Mouse (Mus musculus): ENCODE measurements around the gene Sec14l4. TPM values are rescaled to one million over a fixed set of nuclear protein-coding genes. Genes with fewer than 3 reads are reported as not detected.

The Sec14l4 gene
- not detected in 2 replicates for polyA plus RNA-seq (2014; fragmentation: Nextera tagmentation; extraction: Ambion mirVana)

DNA sequence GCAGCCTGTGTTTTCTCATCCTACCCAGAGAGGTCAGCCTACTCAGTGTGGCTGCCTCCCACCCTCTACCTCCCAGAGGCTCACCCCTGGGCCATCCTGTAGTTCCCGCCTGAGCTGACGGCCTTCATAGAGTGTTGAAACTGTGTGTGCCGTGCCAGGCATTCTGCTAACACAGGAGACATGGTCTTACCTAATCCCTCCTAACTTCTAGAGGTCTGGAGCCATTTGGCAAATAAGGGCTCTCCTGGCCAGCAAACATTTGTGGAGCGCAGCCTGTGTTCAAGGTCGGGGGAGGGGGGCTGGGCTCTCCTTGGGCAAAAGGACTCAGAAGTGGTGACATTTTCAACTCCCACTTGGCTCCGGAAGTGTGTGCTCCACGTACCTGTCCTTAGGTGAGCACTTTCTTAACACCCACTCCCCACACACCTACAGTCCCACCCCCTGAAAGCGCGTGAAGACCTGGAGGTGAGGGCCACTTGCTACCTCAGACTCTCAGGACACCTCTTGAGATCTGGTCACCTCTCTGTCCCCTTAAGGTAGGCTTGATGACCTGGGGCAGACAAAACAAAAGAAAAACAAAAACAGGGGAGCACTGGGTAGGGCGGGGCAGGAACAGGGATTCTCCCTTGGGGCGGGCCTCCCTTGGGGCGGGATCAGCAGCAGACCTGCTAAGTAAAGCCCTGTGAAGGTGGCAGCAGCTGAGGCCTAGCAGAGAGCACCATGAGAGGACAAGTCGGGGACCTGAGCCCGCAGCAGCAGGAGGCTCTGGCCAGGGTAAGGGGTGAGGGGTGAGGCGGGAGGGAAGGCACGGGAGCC is at the start of gene Sec14l4:
TSS of gene Sec14l4 (plus strand) at position 337 of the 816 bp plus-strand sequence.
- Histone ChIP-seq H3K9me3 (ENCODE audit: control insufficient read depth, low read length) (no peaks in the 10 kb centered on the region), H3K4me3 (ENCODE audit: low read depth, low read length) (no peak within 1 kb of the TSS), H3K36me3 (ENCODE audit: control insufficient read depth, insufficient read depth, low read length) (no peaks in the 10 kb centered on the region), H3K4me2 (replicated peaks; ENCODE audit: low read depth, low read length) (no peak within 1 kb of the TSS), H3K27me3 (ENCODE audit: control insufficient read depth, insufficient read depth, low read length) (no peaks in the 10 kb centered on the region), H3K4me1 (replicated peaks; ENCODE audit: control insufficient read depth, insufficient read depth, low read length) (no peaks in the 10 kb centered on the region), H3K27ac (ENCODE audit: low read depth, low read length) (no peak within 1 kb of the TSS), H3K9ac (ENCODE audit: low read depth, low read length) (no peak within 1 kb of the TSS)
- ATAC-seq (ENCODE audit: low FRiP score) (no peak), DNase-seq (ENCODE audit: low spot score) (no peak)
- 32% methylated on average over 16 of the region's 16 CpGs for WGBS

DNA sequence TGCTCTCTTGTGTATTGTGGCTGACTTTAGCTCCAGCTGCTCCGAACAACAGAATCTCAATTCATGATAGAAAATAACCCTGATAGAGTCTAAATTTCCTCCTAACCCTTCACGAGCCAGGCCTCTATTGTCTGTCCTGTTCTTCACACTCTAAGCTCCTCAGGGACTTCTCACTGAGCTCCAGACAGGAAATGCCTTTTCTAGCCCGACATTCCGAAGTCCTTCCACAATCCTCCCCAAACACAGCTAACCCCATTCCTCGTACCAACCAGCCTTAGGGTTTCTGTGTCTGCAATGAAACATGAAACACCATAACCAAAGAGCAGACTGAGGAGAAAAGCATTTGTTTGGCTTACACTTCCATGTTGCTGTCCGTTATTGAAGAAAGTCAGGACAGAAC is 49.7 kb upstream of the Sec14l4 start:
- no peak for DNase-seq (ENCODE audit: low spot score)
- H3K36me3 ChIP-seq (ENCODE audit: control insufficient read depth, insufficient read depth, low read length) = 0 out of 2 replicates have a peak, but pooled peaks cover 5% of the 10 kb centered on the region

DNA sequence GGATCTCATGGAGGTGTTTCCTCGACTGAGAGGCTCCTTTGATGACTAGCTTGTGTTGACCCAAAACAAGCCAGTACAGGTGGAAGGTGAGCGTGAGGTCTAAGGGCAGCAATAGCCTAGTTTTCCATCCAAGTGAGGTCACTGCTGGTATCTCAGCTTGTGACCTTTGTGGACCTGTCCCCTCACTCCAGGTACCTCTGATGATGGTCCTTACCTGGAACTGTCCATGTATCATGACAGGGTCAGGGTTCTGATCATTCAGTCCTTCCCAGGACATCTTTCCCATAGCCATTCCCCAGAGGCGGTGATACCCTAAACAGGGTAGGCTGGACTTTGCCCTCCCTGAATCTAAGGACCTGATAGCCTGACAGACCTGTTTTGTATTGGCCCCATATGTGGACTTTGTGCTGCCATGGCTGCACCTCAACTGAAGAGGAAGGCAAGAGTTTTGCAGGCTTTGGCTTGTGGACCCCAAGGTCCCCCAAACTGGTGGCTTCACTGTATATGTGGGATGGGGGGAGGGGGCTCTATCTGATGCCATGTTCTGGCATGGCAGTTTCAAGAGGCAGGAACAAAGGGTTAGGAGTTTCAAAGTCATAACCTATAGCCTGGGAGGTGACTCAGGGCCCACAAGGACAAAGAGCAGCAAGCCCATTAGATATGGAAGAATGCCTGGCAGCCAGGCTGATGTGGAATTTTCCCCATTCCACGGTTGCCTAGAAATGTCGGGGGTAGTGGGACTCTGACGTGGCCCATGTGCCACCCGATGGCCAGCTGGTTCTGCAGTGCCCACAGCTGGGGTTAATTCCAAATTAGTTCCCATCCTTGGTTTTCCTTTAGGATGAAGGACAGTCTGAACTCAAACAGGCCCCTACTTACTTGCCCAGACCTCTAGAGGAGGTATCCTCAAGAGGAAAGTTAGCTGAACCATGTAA is 48.7 kb upstream of the Sec14l4 start:
- no peak overlapping the region for H3K9ac ChIP-seq (ENCODE audit: low read depth, low read length)
- H3K9me3 ChIP-seq (ENCODE audit: control insufficient read depth, low read length) = no peaks in the 10 kb centered on the region
- ATAC-seq (ENCODE audit: low FRiP score) (no peak), DNase-seq (ENCODE audit: low spot score) (no peak)
- 61% methylated on average over 7 of the region's 7 CpGs for WGBS
- 0 out of 2 replicates have a peak, but pooled peaks cover 2% of the 10 kb centered on the region for H3K4me1 ChIP-seq (replicated peaks; ENCODE audit: control insufficient read depth, insufficient read depth, low read length)
- 0 out of 2 replicates have a peak, but pooled peaks cover 3% of the 10 kb centered on the region for H3K36me3 ChIP-seq (ENCODE audit: control insufficient read depth, insufficient read depth, low read length)
- H3K27ac ChIP-seq (ENCODE audit: low read depth, low read length) = no peak overlapping the region
- no peak overlapping the region; the same call in 1 of the 2 replicates for H3K4me2 ChIP-seq (replicated peaks; ENCODE audit: low read depth, low read length)
- H3K4me3 ChIP-seq (ENCODE audit: low read depth, low read length) = no peak overlapping the region
- H3K27me3 ChIP-seq (ENCODE audit: control insufficient read depth, insufficient read depth, low read length) = 0 out of 2 replicates have a peak, but pooled peaks cover 2% of the 10 kb centered on the region

More for the DNA sequence above, 49.7 kb upstream of the Sec14l4 start:
- no peak overlapping the region for H3K9ac ChIP-seq (ENCODE audit: low read depth, low read length)
- 0 out of 2 replicates have a peak, but pooled peaks cover 2% of the 10 kb centered on the region for H3K27me3 ChIP-seq (ENCODE audit: control insufficient read depth, insufficient read depth, low read length)
- ATAC-seq (ENCODE audit: low FRiP score) = no peak
- 63% methylated on average over 6 of the region's 6 CpGs for WGBS
- H3K27ac ChIP-seq (ENCODE audit: low read depth, low read length) = no peak overlapping the region
- 0 out of 2 replicates have a peak, but pooled peaks cover 2% of the 10 kb centered on the region for H3K4me1 ChIP-seq (replicated peaks; ENCODE audit: control insufficient read depth, insufficient read depth, low read length)
- H3K4me2 ChIP-seq (replicated peaks; ENCODE audit: low read depth, low read length) = no peak overlapping the region
- no peak overlapping the region for H3K4me3 ChIP-seq (ENCODE audit: low read depth, low read length)
- no peaks in the 10 kb centered on the region for H3K9me3 ChIP-seq (ENCODE audit: control insufficient read depth, low read length)

DNA sequence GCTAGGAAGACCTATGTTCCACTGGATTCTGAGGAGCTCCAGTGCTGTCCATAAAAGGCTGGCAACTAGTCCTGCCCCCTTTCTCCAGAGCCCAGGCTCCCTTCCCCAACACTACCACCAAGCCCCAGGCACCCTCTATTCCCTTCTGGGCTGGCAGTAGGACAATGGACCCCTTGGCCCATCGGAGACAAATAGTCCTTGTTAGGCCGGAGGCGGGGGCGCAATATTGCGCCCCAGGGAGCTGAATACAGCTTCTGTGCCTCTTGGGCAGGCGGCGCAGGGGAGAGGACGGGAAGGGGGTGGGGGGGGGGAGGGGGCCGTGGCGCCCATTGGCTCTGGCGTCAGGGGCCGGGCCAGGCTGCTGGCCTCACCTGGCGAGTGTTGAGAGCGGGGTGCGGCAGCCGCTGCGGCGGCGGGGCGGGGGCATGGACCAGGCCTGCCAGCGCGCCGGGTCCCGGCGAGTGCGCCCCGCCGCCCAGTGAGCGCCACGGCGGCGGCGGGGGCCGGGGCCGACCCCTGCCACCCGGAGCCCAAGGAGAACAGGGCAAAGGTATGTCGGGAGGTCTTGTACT is 47.9 kb upstream of the Sec14l4 start, which contains the start of gene Gal3st1:
TSS of gene Gal3st1 (plus strand) at position 346 of the 572 bp plus-strand sequence.
- Histone ChIP-seq H3K36me3 (ENCODE audit: control insufficient read depth, insufficient read depth, low read length) (no peaks in the 10 kb centered on the region), H3K9me3 (ENCODE audit: control insufficient read depth, low read length) (no peaks in the 10 kb centered on the region), H3K9ac (ENCODE audit: low read depth, low read length) (peak within 1 kb of the TSS; percentile 59), H3K4me3 (ENCODE audit: low read depth, low read length) (peak within 1 kb of the TSS; percentile 32), H3K27me3 (ENCODE audit: control insufficient read depth, insufficient read depth, low read length) (0 out of 2 replicates have a peak, but pooled peaks cover 2% of the 10 kb centered on the region), H3K27ac (ENCODE audit: low read depth, low read length) (no peak within 1 kb of the TSS), H3K4me2 (replicated peaks; ENCODE audit: low read depth, low read length) (peak within 1 kb of the TSS; percentile 67), H3K4me1 (replicated peaks; ENCODE audit: control insufficient read depth, insufficient read depth, low read length) (0 out of 2 replicates have a peak, but pooled peaks cover 2% of the 10 kb centered on the region)
- ATAC-seq (ENCODE audit: low FRiP score) (peak; percentile 66), DNase-seq (ENCODE audit: low spot score) (peak; percentile 43)
- WGBS = under 1% methylated on average over 26 of the region's 37 CpGs

DNA sequence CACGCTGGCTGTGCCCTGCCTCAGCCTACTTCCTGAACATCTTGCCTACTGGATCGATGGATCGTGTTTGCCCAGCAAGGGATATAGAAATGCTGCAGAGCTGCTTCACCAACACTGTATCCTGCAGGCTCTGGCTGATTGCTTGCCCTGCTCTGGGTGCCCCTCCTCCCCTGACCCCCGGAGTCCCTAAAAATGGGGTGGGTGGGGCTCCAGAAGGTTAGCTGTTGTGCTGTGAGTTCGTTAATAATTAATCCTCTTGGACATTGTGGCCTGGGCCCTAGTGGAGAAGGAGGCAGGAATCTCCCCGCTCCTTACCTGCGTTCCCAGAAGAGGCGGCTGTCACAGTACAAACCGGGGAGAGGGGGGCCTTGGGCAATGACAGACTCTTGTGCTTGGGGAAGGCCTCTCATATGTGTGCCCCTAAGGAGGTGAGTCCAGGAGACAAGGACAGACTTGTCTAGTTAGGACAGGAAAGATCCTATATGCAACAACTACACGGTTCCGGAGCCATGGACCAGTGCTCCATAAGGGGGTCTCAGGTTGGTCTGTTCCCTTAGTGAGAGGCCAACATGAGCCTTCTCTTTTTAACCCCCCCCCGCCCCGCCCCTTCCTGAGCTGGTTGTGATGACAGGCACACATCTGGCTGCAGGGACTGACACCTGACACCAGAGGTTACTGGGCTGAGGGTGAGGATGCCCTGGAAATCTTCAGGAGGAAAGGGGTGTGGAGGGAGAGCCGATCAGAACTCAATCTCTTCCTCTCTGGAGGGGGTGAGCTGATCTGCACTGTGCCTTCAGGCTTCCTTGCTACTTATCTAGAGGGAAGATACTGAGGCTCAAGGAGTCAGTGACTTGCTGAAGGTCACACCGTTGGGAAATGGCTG is 47.2 kb upstream of the Sec14l4 start:
- ATAC-seq (ENCODE audit: low FRiP score) (peak; percentile 43; the same call in 1 of the 2 replicates), DNase-seq (ENCODE audit: low spot score) (peak; percentile 35)
- Histone ChIP-seq H3K4me2 (replicated peaks; ENCODE audit: low read depth, low read length) (peak overlapping the region; percentile 67), H3K4me3 (ENCODE audit: low read depth, low read length) (peak overlapping the region; percentile 32), H3K36me3 (ENCODE audit: control insufficient read depth, insufficient read depth, low read length) (no peaks in the 10 kb centered on the region), H3K9me3 (ENCODE audit: control insufficient read depth, low read length) (no peaks in the 10 kb centered on the region), H3K27ac (ENCODE audit: low read depth, low read length) (no peak overlapping the region), H3K4me1 (replicated peaks; ENCODE audit: control insufficient read depth, insufficient read depth, low read length) (0 out of 2 replicates have a peak, but pooled peaks cover 2% of the 10 kb centered on the region), H3K9ac (ENCODE audit: low read depth, low read length) (peak overlapping the region; percentile 59), H3K27me3 (ENCODE audit: control insufficient read depth, insufficient read depth, low read length) (0 out of 2 replicates have a peak, but pooled peaks cover 2% of the 10 kb centered on the region)
- 14% methylated on average over 15 of the region's 15 CpGs for WGBS

DNA sequence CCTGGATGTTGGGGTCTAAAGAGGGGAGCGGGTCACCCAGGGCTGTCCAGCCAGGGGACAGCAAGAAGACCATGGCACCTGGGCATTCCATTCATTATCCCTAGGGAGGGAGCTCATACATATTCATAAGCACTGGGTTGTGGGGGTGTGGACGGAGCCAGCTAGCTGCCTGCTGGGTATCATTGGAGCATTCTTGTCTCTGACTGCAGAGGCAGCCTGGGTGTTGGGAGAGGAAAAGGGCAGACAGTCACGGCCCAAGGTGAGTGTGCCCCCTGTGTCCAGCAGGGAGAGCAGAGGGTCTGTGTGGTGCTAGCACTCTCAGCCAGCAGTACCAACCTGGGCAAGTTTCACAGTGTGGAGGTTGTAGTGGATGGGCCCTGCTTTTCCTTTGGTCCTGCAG is 41.5 kb upstream of the Sec14l4 start:
- Histone ChIP-seq H3K27ac (ENCODE audit: low read depth, low read length) (no peak overlapping the region), H3K9ac (ENCODE audit: low read depth, low read length) (no peak overlapping the region), H3K4me1 (replicated peaks; ENCODE audit: control insufficient read depth, insufficient read depth, low read length) (no peaks in the 10 kb centered on the region), H3K36me3 (ENCODE audit: control insufficient read depth, insufficient read depth, low read length) (no peaks in the 10 kb centered on the region), H3K9me3 (ENCODE audit: control insufficient read depth, low read length) (no peaks in the 10 kb centered on the region), H3K4me3 (ENCODE audit: low read depth, low read length) (no peak overlapping the region), H3K4me2 (replicated peaks; ENCODE audit: low read depth, low read length) (no peak overlapping the region), H3K27me3 (ENCODE audit: control insufficient read depth, insufficient read depth, low read length) (no peaks in the 10 kb centered on the region)
- 36% methylated on average over 3 of the region's 3 CpGs for WGBS
- DNase-seq (ENCODE audit: low spot score) (no peak), ATAC-seq (ENCODE audit: low FRiP score) (no peak)

DNA sequence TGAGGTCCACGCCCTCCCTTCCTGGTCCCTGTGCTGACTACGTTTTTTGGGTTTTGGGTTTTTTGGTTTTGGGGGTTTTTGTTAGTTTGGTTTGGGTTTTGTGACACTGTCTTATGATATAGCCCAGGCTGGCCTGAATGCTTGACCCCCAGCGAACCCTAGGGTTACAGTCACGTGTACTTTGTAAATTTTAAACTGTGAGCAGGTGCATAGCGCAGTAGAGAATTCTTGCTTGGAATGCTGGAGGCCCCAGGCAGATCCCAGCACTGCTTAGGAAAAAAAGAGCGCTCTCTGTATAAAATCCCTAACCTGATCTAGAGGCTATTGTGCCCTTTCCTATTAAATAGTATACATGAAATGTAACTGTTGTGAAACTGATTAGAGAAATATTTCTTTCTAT is 38.1 kb upstream of the Sec14l4 start:
- Histone ChIP-seq H3K27me3 (ENCODE audit: control insufficient read depth, insufficient read depth, low read length) (peaks cover 15% of the 10 kb centered on the region), H3K4me3 (ENCODE audit: low read depth, low read length) (no peak overlapping the region), H3K9ac (ENCODE audit: low read depth, low read length) (no peak overlapping the region), H3K4me1 (replicated peaks; ENCODE audit: control insufficient read depth, insufficient read depth, low read length) (peaks cover 3% of the 10 kb centered on the region; the same call in 1 of the 2 replicates), H3K4me2 (replicated peaks; ENCODE audit: low read depth, low read length) (no peak overlapping the region), H3K9me3 (ENCODE audit: control insufficient read depth, low read length) (no peaks in the 10 kb centered on the region), H3K27ac (ENCODE audit: low read depth, low read length) (no peak overlapping the region), H3K36me3 (ENCODE audit: control insufficient read depth, insufficient read depth, low read length) (no peaks in the 10 kb centered on the region)
- DNase-seq (ENCODE audit: low spot score) = no peak
- ATAC-seq (ENCODE audit: low FRiP score) = no peak
- 84% methylated on average over 6 of the region's 6 CpGs for WGBS
